Mouse (Mus musculus) spleen, postnatal 36 days (tissue): ENCODE results near the gene Il20rb.

ENCODE experiments used
- DNase-seq, 2 experiments: peaks; one replicate each; pipeline ENCODE4 v3.0.0; 2022; ENCODE audit warnings: low spot score in 2 of 2, mixed read lengths in 1 of 2

The Il20rb gene

DNA sequence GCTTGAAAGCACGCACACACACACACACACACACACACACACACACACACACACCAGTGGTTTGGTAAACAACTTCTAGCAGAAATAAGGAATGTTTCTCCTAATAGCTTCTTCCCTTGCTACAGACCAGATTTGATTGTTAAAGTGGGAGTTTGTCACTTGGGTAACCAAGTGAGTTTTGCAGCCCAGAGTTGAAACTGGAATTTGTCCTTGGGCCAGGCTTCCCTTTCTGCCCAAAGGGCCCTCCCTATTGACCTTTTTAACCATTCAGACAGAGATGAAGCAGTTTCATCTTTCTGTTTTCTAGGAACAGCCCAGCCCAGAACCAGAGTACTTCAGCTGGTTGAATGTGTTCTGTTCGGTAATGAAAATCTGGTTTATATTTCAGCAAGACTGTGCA lies 55.7 kb downstream of the Il20rb start:
- no peak for DNase-seq

DNA sequence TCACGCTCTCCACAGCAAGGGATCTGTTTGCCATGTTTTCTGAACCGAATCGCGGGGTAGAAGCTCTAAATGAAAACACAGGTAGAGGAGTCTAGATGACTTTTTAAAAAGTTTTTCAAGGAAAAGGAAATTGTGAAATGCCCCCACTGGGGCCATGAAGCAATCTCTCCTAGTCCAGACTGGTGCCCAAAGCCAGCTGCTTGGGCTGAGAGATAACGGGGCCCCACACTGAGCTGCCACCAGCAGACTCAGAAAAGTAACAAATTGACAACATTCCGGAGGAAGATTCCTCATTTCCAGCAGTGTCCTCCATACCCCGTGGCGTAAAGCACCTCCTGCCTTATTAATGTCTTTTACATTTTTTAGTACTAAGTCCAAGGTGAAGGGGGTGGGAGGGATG lies 66.9 kb downstream of the Il20rb start:
- DNase-seq, result no peak

DNA sequence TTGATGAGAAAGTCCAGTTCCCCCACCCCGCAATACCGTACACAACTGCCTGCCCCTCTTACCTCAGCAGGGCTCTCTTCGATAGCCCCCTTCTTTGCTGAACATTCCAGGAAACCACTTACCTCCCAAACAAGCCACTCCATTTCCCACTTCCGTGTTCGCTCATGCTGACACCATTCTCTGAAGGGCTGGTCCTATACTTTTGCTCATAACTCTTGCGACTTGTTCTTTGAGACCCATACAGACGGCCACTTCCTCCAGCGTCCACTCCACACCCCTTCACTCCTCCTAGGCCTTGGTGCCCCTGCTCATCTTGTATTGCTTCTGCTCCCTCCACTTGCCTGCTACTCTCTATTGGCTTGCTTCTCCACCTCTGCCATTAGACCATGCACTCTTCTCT lies 67.5 kb downstream of the Il20rb start:
- no peak for DNase-seq

DNA sequence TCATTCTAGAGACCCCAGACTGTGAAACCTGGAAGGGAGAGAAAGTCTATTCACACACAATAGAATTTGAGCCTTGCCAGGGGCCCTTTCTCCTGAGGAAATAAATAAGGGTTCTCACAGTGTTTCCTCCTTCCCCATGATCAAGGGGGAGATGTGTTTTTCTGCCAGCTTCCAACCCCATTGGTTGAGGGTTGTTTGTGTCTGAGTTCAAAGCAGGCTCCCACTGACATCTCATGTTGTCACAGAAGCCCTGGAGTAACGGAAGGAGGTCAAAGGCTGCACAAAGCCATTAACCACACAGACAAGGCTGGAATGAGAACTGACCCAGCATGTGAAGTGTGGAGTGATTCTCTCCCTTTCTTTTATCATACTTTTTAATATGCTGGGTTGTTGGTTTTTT lies 69.8 kb downstream of the Il20rb start:
- no peak for DNase-seq

DNA sequence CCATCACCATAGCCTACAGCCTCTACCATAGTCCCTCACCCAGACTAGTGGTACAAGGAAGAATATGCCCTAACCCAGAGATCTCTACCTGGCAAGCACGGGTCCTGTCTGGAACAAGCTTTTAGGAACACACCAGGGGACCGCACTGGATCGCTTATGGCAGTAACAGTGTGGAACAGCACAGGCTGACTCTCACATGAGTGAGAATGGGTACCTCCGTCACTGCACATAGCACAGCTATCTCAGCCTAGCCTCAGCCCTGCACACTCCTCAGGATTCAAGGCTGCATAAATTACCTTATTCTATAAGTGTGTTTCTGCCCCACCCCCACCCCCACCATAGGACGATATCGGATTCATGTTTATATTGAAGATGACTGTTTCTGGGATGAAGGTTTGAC lies 70.3 kb downstream of the Il20rb start:
- no peak for DNase-seq

DNA sequence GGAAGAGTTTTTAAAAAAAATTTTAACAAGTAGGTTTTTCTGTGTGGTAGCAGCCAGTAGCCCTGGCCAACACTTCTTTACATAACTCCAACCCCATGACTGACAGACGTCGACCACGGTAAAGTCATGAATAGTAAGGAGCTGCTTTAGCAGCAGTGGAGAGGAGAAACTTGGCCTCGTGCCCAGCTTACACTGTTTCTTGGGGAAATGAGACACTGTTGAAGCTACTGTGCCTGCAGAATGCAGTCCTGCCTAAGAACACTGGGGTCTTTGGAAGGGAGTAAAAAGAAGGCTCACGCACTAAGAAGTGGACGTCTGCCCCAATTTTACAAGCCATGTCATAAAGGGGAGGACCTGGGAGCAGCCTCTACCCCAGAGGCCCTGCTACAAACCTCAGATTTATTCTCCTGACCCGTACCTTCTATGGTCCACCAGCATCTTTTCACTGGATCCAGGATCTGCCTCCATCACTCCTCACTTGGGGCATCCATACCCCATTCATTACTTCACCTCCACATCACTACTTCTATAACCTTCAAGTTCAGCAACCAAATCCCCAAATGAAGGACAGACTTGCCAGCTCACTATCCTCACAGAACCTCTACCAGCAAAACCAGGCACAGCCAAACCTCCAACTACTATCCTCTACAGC lies 71.1 kb downstream of the Il20rb start:
- DNase-seq, result no peak
